Mouse (Mus musculus) limb, embryonic 12.5 days (tissue): Measurements from ENCODE around the gene Syde1. TPM values are rescaled to one million over a fixed set of nuclear protein-coding genes. Genes with fewer than 3 reads are reported as not detected.

Source experiments
- ATAC-seq: fragments of 200-750 bp; cut with Nextera tagmentation; 2 replicates; pipeline ENCODE4 v1.8.0; 2017; ENCODE audit warnings: low read depth, moderate TSS enrichment; ENCODE audit not compliant: insufficient number of reproducible peaks, insufficient read depth, low FRiP score, low TSS enrichment
- H3K27ac ChIP-seq: fragments of 300-500 bp; sonication (generic); 2 replicates; pipeline ENCODE4 v1.5.1; 2016; ENCODE audit warnings: mild to moderate bottlenecking, moderate library complexity
- H3K27me3 ChIP-seq: fragments of 300-500 bp; sonication (generic); 2 replicates; pipeline ENCODE4 v1.6.1; 2016; ENCODE audit warnings: mild to moderate bottlenecking, moderate library complexity
- H3K36me3 ChIP-seq: fragments of 300-500 bp; sonication (generic); 2 replicates; pipeline ENCODE4 v1.6.1; 2016; ENCODE audit warnings: mild to moderate bottlenecking, moderate library complexity
- H3K4me1 ChIP-seq: fragments of 300-500 bp; sonication (generic); replicated peaks from 2 replicates; pipeline ENCODE4 v1.6.1; 2016
- H3K4me2 ChIP-seq: fragments of 300-500 bp; sonication (generic); 2 replicates; pipeline ENCODE4 v1.6.1; 2016; ENCODE audit warnings: mild to moderate bottlenecking, moderate library complexity
- H3K4me3 ChIP-seq: fragments of 300-500 bp; sonication (generic); replicated peaks from 2 replicates; pipeline ENCODE4 v1.5.1; 2016; ENCODE audit warnings: mild to moderate bottlenecking
- H3K9ac ChIP-seq: fragments of 300-500 bp; sonication (generic); replicated peaks from 2 replicates; pipeline ENCODE4 v1.6.1; 2016; ENCODE audit warnings: mild to moderate bottlenecking, moderate library complexity
- H3K9me3 ChIP-seq: fragments of 300-500 bp; sonication (generic); 2 replicates; pipeline ENCODE4 v1.6.1; 2016; ENCODE audit warnings: mild to moderate bottlenecking, moderate library complexity
- WGBS: fragments of 180-500 bp; shearing (Covaris S2); methylation state at CpG from one replicate; pipeline ENCODE4 v1.1.7; 2016; 5-methylcytosine and 5-hydroxymethylcytosine counted together
- polyA plus RNA-seq: library from polyadenylated mRNA; unstranded; fragments of >200 nt; fragmentation: Nextera tagmentation; extraction: Ambion mirVana; gene quantifications from 2 replicates; pipeline ENCODE4 v1.2.1, GENCODE M21; 2016

Syde1 gene
- polyA plus RNA-seq, 1 experiment from 2014 or later, result 19.0 TPM

DNA sequence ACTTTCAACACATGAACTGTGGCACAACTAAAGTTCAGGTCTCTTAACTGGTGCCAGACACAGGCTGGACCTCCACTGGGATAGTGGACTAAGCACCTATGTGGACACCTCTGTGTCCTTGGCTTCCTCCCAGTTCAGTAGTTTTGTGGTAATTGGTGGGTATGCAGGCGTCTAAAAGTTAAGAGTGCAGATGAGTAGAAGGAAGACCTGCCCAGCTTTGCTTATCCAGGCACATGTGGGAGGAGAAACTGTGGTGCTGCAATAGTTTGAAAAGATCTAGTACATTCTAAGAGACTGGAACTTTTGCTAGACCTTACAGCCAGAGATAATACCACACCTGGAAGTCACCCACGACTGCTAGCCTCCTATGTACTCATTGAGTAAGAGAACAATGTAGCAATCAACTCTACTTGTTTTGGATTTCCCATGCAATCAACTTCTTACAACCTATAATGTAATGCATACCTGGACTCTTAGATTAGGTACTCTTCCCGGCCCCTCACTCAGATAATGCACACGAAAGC is 1.2 kb upstream of the Syde1 start:
- Histone ChIP-seq H3K4me1 (peaks cover 14% of the 10 kb centered on the region), H3K9me3 (no peaks in the 10 kb centered on the region), H3K9ac (no peak overlapping the region), H3K36me3 (peaks cover 20% of the 10 kb centered on the region), H3K4me3 (no peak overlapping the region), H3K4me2 (no peak overlapping the region), H3K27me3 (no peaks in the 10 kb centered on the region), H3K27ac (no peak overlapping the region)
- WGBS, result 84% methylated on average over 4 of the region's 4 CpGs
- ATAC-seq, result no peak

DNA sequence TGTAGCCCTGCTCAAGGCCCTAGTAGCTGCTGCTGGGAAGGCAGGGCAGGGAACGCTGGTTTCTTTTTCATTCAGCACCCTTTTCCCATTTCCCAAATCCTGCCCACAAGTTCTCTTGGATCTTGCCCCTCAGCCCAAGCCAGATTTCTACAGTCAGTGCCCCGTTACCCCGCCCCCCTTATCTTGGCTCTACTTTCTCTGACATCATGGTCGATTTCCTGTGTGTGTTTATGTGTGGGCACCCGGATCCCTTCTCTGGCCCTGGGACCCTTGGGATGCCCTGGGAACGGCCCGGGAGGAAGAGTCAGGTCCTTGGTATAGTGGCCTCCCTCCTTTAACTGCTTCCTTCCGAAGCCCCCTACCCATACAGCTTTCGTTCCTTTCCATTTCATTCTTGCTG is 1.0 kb downstream of the Syde1 start:
- Histone ChIP-seq H3K9ac (peak overlapping the region; percentile 86), H3K27me3 (no peaks in the 10 kb centered on the region), H3K4me1 (peaks cover 14% of the 10 kb centered on the region), H3K36me3 (peaks cover 41% of the 10 kb centered on the region), H3K4me3 (peak overlapping the region; percentile 74), H3K27ac (peak overlapping the region; percentile 88), H3K4me2 (peak overlapping the region; percentile 63), H3K9me3 (no peaks in the 10 kb centered on the region)
- WGBS, result 36% methylated on average over 9 of the region's 9 CpGs
- ATAC-seq, result no peak

DNA sequence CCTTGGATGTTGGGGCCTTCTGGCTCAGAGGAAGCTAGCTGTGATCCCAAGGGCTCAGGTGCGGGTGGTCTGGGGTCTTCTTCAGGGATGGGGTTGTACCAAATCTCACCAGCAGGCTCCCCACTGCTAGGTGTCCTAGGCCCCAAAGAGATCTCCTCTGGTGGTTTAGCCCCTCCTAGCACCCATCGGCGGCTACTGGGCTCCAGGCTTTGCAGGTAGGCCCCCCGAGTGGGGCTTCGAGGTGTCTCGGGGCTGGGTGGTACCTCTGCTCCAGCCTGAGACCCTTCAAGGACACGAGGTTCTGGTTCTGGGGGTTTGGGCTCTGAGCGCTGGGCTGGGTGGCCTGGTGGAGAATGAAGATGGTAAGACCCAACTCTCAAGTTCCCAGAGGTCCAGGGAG is 1.9 kb downstream of the Syde1 start:
- Histone ChIP-seq H3K27ac (no peak overlapping the region), H3K9me3 (no peaks in the 10 kb centered on the region), H3K4me2 (peak overlapping the region; percentile 63; the same call in 1 of the 2 replicates), H3K4me1 (peaks cover 14% of the 10 kb centered on the region), H3K27me3 (no peaks in the 10 kb centered on the region), H3K36me3 (peaks cover 49% of the 10 kb centered on the region), H3K4me3 (no peak overlapping the region), H3K9ac (no peak overlapping the region)
- no peak for ATAC-seq
- WGBS, result 94% methylated on average over 8 of the region's 8 CpGs

DNA sequence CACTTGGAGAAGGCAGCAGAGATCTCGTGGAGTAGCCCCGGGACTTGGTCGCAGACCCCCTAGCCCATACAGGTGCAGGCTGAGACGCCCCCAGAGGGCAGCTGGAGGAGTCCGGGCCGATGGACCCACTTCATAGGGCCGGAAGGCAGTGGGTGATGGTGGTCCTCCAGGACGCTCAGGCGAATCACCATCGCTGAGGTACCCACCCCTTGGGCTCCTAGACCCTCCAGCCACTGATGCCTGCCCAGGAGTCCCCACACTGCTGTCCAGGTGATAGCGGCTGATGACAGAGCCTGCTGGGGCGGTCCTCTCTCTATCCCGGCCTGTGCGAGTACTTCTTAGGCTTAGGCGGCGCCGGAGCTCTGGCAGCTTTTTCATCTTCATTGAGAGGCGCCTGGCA is 2.5 kb downstream of the Syde1 start:
- no peak overlapping the region for H3K27ac ChIP-seq
- no peak for ATAC-seq
- WGBS, result 97% methylated on average over 18 of the region's 18 CpGs
- no peaks in the 10 kb centered on the region for H3K27me3 ChIP-seq
- H3K4me1 ChIP-seq, result peaks cover 14% of the 10 kb centered on the region
- no peak overlapping the region for H3K4me3 ChIP-seq
- peaks cover 55% of the 10 kb centered on the region for H3K36me3 ChIP-seq
- no peaks in the 10 kb centered on the region for H3K9me3 ChIP-seq
- no peak overlapping the region for H3K9ac ChIP-seq
- H3K4me2 ChIP-seq, result no peak overlapping the region

DNA sequence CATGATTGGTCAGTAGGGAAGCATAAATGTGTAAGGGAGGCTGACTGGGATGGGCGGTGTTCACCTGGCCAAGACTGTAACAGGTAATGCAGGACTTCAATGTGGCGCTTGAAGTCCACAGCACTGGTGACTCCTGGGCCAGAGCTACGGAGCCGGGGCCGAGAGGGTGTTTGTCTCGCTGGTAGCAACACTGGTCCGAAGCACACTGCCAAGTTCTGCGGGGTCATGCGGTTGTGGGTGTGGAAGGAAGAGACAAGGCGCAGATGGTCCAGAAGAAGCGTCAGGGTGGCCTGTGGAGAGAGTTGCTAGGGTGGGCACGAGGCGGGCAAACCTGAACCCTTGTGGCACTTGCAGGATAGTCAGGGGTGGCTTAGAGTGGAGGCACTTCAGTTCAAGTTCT is 5.7 kb downstream of the Syde1 start:
- no peak for ATAC-seq
- H3K36me3 ChIP-seq, result peaks cover 81% of the 10 kb centered on the region

DNA sequence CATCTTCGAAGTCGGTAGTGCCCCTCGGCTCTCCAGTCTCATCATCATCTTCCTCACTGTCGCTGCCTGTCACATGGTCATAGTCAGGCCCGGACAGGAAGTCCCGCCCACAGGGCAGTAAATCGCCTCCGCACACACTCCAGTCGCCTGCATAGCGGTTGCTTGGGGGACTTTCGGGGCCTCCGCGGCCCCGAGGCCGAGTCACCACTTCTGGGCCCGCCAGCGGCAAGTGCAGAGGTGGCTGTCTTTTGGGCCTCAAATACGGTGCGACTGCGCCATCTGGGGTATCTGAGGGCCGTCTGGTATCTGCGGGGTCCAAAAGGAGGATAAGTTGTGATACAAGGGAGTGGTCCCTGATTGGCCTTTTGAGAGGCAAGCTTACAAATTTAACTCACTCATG is 6.2 kb downstream of the Syde1 start:
- no peaks in the 10 kb centered on the region for H3K27me3 ChIP-seq
- no peak overlapping the region for H3K27ac ChIP-seq
- H3K36me3 ChIP-seq, result peaks cover 85% of the 10 kb centered on the region
- no peak overlapping the region for H3K9ac ChIP-seq
- no peaks in the 10 kb centered on the region for H3K9me3 ChIP-seq
- H3K4me1 ChIP-seq, result peaks cover 8% of the 10 kb centered on the region
- no peak for ATAC-seq
- no peak overlapping the region for H3K4me3 ChIP-seq
- WGBS, result 87% methylated on average over 22 of the region's 22 CpGs
- H3K4me2 ChIP-seq, result no peak overlapping the region

More for the DNA sequence above, 5.7 kb downstream of the Syde1 start:
- H3K4me1 ChIP-seq, result peaks cover 12% of the 10 kb centered on the region
- H3K9me3 ChIP-seq, result no peaks in the 10 kb centered on the region
- no peaks in the 10 kb centered on the region for H3K27me3 ChIP-seq
- H3K27ac ChIP-seq, result no peak overlapping the region
- no peak overlapping the region for H3K9ac ChIP-seq
- H3K4me2 ChIP-seq, result no peak overlapping the region
- H3K4me3 ChIP-seq, result no peak overlapping the region
- WGBS, result 93% methylated on average over 13 of the region's 13 CpGs

DNA sequence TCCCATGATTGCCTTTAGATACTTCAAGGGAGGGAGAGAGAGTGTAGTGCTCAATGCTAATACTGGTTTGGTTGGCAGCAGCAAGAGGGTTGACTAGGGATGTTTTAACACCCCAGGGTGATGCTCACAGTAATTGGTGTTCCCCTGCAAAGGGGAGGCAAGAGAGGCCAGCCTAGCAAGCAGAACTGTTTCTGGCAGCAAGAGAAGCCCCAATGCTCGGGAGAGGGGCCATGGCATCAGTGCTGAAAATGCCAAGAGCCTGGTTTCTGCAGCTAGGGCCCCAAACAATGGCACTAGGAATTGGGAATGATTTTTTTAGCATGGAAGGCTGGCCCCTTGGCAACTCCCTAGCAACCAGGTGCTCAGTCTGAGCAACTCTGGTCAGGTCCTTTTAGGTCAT is 6.8 kb downstream of the Syde1 start:
- ATAC-seq, result no peak
- 85% methylated on average over 1 of the region's 1 CpGs for WGBS
- no peaks in the 10 kb centered on the region for H3K27me3 ChIP-seq
- H3K27ac ChIP-seq, result no peak overlapping the region
- H3K4me1 ChIP-seq, result peaks cover 2% of the 10 kb centered on the region
- H3K9ac ChIP-seq, result no peak overlapping the region
- no peak overlapping the region for H3K4me2 ChIP-seq
- no peak overlapping the region for H3K4me3 ChIP-seq
- H3K36me3 ChIP-seq, result peaks cover 90% of the 10 kb centered on the region
- no peaks in the 10 kb centered on the region for H3K9me3 ChIP-seq

DNA sequence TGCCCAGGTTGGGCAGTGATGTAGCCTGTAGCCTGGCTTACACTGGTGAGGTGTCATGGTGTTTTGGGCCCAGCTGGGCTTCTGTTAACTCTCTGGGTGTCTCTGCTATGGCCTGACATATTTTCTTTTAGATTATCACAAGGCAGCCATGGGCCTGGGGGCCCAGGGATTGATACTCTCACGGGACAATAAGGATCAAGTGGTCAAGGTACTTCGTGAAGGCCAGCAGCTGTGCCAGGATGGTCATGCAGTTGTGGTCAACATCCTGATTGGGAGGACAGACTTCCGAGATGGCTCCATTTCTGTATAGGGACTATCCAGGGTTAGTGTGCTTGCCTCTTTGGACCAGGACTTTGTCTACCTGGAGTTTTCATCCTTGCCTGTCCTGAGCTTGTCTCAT is 7.8 kb downstream of the Syde1 start:
- peaks cover 90% of the 10 kb centered on the region for H3K36me3 ChIP-seq
- no peak overlapping the region for H3K4me3 ChIP-seq
- H3K4me2 ChIP-seq, result no peak overlapping the region
- H3K27me3 ChIP-seq, result no peaks in the 10 kb centered on the region
- no peaks in the 10 kb centered on the region for H3K9me3 ChIP-seq
- no peaks in the 10 kb centered on the region for H3K4me1 ChIP-seq
- WGBS, result 89% methylated on average over 3 of the region's 3 CpGs
- ATAC-seq, result no peak
- H3K27ac ChIP-seq, result no peak overlapping the region
- H3K9ac ChIP-seq, result no peak overlapping the region

DNA sequence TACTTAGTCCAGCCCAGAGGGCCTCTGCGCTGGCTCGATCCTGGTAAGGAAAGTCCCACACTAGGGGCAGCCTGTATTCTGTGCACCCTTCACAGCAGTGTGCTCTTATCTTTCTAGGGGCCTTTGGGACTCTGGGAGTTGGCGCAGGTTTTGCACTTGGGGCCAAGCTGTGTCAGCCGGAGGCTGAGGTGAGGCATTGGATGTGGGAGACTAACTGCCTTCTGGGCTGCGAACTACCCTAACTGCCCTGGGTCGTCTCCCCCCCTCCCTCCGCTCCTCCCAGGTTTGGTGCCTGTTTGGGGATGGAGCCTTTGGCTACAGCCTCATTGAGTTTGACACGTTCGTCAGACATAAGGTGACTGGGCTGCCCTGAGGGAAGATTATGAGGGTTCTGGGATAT is 8.4 kb downstream of the Syde1 start:
- Histone ChIP-seq H3K27ac (no peak overlapping the region), H3K9me3 (no peaks in the 10 kb centered on the region), H3K4me2 (no peak overlapping the region), H3K9ac (no peak overlapping the region), H3K27me3 (no peaks in the 10 kb centered on the region), H3K4me3 (no peak overlapping the region), H3K4me1 (no peaks in the 10 kb centered on the region), H3K36me3 (peaks cover 90% of the 10 kb centered on the region)
- WGBS, result 64% methylated on average over 9 of the region's 9 CpGs
- no peak for ATAC-seq

DNA sequence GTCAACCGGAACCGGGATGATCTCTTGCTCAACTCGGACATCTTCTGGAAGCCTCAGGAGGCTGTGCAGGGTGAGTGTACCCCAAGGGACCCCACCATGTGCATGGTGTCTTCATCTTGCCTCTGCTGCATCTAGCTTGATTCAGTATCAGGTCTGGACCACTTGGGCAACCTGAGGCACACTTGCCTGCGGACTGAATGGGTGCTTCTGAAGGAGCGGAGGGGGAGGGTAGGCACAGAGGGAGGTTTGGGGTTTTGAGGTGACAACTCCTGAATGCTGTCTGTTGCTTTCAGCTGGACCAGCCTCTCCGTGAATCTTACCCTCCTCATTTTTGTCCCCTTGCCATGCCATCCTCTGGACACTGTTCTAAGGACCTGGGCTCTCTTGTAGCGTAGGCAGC is 10.6 kb downstream of the Syde1 start:
- H3K4me2 ChIP-seq, result no peak overlapping the region
- ATAC-seq, result no peak
- no peaks in the 10 kb centered on the region for H3K27me3 ChIP-seq
- no peaks in the 10 kb centered on the region for H3K9me3 ChIP-seq
- no peaks in the 10 kb centered on the region for H3K4me1 ChIP-seq
- no peak overlapping the region for H3K9ac ChIP-seq
- H3K27ac ChIP-seq, result no peak overlapping the region
- 86% methylated on average over 7 of the region's 7 CpGs for WGBS
- peaks cover 85% of the 10 kb centered on the region for H3K36me3 ChIP-seq
- H3K4me3 ChIP-seq, result no peak overlapping the region

DNA sequence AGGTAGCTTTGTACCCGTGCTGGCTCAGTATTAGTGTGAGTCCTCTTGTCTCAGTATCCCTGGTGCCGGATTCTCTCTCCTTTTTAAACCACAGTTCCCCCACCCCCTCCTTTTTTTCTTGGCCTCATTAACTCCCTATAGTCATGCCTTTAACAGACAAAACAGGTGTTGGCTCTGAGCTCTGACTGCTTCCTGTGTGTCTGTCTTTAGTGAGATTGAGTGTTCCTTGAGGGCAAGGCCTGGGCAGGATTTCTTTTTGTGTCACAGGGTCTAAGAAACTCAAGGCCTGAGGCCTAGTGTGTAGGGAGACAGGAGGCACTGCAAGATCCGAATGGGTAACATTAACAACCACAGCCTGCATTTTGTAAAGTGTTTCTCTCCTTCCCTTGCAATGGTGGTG is 13.6 kb downstream of the Syde1 start:
- no peaks in the 10 kb centered on the region for H3K9me3 ChIP-seq
- WGBS, result 67% methylated on average over 3 of the region's 3 CpGs
- H3K27me3 ChIP-seq, result no peaks in the 10 kb centered on the region
- no peak overlapping the region for H3K4me2 ChIP-seq
- H3K9ac ChIP-seq, result no peak overlapping the region
- no peak for ATAC-seq
- no peak overlapping the region for H3K4me3 ChIP-seq
- no peak overlapping the region for H3K27ac ChIP-seq
- H3K36me3 ChIP-seq, result peaks cover 56% of the 10 kb centered on the region
- no peaks in the 10 kb centered on the region for H3K4me1 ChIP-seq

DNA sequence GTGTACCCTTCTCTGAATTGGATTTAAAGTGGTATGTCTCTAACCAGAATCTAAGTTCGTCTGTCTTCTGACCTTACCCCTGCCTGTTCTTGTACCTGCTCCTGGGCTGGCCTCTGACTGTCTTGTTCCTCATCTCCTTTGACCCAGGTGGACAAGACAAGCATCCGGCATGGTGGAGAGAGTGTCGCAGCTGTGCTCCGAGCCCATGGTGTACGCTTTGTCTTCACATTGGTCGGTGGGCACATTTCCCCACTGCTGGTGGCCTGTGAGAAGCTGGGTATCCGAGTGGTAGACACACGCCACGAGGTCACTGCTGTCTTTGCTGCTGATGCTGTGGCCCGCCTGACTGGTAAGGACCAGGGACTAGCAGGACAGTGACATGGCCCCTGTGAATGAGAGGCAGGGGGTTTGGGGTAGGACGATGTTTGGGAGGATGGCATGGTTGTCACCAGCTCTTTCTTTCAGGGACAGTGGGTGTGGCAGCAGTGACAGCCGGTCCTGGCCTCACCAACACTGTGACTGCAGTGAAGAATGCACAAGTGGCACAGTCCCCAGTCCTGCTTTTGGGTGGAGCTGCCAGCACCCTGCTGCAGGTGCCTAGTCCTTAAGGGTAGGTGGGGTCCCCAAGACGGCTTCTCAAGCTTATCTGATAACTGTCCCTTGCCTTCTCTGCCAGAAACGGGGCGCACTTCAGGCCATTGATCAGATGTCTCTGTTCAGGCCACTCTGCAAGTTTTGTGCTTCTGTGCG is 15.2 kb downstream of the Syde1 start:
- Histone ChIP-seq H3K27me3 (no peaks in the 10 kb centered on the region), H3K4me3 (no peak overlapping the region), H3K27ac (no peak overlapping the region), H3K4me1 (0 out of 2 replicates have a peak, but pooled peaks cover 7% of the 10 kb centered on the region), H3K36me3 (peaks cover 46% of the 10 kb centered on the region), H3K9me3 (no peaks in the 10 kb centered on the region), H3K9ac (no peak overlapping the region), H3K4me2 (no peak overlapping the region)
- WGBS, result 91% methylated on average over 16 of the region's 16 CpGs
- no peak for ATAC-seq
